Mouse (Mus musculus) layer of hippocampus, adult 11-12 months (tissue): Measurements from ENCODE around the gene Sertad1.
A peak's percentile ranks its signal among the peaks of the same experiment; 100 is the strongest.
"Not testable (repeated sequence)": the region's sequence is repeated elsewhere in the genome, so short reads cannot be mapped to it uniquely, and the experiment has no call there.

Experiments used
- DNase-seq: peaks from one replicate; pipeline ENCODE4 v3.0.0; 2022; ENCODE audit warnings: low spot score

Sertad1 gene

DNA sequence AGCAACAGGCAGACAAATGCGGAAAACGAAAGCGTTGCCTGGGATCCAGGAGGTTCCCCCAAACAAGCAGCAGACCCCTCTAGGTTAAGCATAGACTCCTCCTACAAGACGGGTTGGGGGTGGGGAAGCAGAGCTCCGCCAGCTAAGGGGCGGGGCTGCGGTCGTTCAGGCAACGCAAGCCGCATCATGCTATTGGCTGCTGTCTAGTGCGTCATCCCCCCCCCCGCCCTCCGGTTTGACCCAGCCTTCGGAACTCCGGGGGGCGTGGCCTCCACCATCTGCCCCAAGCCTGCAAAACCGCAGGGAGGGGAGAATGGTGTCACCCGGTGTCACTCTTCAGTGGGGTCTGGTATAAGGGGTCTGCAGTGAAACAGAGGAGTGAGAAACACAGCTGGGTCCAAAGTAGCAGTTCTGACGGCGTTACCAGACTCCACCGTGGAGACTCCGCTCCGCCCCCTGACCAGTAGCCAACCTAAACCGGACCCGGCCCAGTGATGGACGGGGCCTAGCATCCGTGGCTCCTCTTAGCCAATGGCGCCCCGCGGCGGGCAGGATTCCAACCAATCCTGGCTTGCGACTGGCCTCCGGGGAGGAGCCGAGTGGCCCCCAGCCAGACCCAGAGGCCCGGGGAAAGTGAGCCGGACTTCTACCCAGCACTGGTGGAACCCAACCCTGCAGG is 13.4 kb upstream of the Sertad1 start, which contains the start of gene Sertad3:
Gene Sertad3, plus strand, starts transcription at position 613 of the 679 bp plus-strand sequence.
- peak; percentile 99 for DNase-seq

GRCm38 (mm10) chr7:27473835-27474489 is 12.7 kb upstream of the Sertad1 start:
- no peak for DNase-seq

- DNase-seq: peak; percentile 98
Measured at GRCm38 (mm10) chr7:27474490-27474954, 12.2 kb upstream of the Sertad1 start.

DNA sequence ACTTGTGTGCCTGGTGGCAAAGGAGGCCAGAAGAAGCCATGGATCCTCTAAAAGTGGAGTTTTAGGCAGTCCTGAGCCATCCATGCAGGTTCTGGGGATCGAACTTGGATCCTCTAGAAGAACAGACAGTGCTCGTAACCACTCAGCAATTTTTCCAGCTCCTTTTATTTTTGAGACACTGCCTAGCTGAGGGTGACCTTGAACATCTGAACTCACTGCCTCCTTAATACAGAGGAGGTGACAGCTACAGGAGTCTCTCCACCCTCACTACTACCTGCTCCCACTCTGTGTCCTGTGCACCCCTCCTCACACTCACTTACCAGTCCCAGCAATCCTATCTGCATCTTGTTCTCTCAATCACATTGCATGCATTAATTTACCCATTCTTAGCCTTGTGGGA is 11.1 kb upstream of the Sertad1 start:
- DNase-seq: no peak

DNA sequence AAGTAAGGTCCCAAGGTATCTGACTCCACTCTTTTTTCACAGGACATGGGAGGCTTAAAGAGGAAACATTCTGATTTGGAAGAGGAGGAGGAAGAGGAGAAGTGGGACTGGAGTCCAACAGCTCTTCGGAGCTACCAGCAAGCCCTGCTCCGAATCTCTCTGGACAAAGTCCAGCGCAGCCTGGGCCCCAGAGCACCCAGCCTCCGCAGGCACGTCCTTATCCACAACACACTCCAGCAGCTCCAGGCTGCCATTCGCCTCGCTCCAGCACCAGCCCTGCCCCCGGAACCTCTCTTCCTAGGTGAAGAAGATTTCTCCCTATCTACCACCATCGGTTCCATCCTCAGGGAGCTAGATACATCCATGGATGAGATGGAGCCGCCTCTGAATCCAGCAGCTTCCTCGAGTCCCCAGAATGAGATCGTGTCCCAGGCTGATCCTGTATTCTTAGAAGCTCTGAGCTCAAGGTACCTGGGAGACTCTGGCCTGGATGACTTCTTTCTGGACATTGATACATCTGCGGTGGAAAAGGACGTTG is 10.5 kb upstream of the Sertad1 start:
- DNase-seq: no peak

GRCm38 (mm10) chr7:27478561-27478960 is 8.1 kb upstream of the Sertad1 start:
- no peak for DNase-seq

- DNase-seq: no peak
Measured at GRCm38 (mm10) chr7:27479750-27480149, 7.0 kb upstream of the Sertad1 start.

GRCm38 (mm10) chr7:27480506-27480905 is 6.2 kb upstream of the Sertad1 start:
- DNase-seq: no peak

DNA sequence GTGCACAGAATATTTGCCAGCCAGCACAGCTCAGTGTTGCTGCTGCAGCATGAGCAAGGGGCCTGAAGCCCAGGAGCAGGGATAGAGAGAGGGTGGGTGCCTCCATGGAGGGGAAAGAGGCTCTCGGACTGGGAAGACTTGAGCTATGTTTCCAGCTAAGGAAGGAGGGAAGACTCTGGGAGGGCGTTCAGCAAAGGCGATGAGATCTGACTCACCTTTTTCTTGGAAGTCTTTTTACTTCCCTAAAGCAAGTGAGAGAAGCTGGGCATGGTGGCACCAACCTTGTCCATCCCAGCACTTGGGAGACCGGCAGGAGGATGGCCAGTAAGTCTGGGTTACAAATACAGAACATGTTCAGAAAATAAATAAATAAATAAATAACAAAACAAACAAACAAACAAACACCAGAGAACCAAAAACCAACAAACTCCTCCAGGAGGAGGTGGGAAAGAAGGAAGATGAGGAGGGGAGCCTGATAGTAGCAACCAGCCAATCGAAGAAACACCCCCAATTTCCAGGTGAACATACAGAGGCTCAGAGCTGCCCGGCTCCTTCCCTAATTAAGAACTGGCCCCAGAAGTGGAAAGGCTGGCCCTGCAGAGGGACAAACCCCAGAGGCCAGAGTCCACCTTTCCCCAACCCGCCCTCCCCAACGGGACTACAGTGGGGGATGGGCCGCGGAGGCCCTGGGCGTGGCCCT is 5.6 kb upstream of the Sertad1 start:
- DNase-seq: no peak

DNA sequence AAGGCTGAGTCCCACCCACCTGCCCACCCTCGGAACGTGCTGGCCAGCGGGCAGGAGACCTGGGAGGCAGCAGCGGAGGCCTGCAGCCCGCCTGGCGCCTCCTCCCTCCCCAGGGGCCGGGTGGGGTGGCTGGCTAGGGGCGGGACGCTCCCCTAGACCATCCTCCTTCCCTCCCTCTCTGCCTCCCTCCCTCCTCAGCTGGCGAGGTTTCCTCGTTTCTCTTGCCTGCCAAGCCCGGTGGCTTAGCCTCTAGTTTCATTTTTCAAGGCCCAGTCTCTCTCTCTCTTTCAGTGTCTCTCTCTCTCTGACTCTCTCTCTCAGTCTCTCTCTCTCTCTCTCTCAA is 5.1 kb upstream of the Sertad1 start:
- peak; percentile 78 for DNase-seq

DNA sequence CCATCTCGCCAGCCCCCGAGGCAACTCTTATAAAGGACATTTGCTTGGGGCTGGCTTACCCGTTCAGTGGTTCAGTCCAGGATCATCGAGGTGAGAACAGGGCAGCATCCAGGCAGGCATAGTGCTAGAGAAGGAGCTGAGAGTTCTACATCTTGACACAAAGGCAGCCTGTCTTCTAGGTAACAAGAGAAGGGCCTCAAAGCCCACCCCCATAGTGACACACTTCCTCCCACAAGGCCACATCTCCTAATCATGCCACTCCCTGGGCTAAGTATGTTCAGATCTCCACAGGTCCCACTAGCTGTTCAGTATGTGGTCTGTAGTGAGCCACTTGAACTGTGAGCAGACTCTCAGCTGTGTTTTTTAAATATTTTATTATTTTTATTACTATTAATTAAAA is 2.9 kb upstream of the Sertad1 start:
- no peak for DNase-seq

DNA sequence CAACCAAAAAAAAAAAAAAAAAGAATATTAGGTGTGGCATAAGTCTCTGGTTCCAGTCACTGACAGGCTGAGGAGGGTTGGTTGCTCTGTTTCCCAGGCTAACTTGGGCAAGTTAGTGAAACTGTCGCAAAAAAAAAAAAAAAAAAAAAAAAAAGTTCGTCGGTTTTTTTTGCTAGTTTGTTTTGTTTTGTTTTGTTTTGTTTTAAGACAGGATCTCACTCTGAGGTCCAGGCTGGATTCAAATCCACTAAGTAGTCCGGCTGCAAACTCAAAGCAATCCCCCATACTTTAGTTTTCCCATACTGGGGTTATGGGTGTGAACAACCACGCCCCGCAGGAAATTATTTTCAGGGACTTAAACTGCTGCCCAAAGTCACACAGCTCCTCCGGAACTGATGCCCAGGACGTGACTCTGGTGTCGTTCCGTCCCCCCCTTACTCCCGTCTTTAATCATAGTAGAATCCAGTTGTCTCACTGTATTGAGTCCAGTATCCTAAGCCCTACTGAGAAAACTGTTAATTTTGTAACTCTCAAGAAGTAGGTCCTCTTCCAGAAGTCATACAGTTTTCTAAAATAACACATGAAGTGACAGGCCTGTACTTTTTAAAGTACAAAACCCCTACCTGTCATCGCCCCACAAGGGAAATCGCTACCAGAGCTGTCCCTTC is 474 bp upstream of the Sertad1 start:
- DNase-seq: no peak

GRCm38 (mm10) chr7:27487740-27488268 is 1.1 kb downstream of the Sertad1 start:
- DNase-seq: peak; percentile 61

- no peak for DNase-seq
Measured at GRCm38 (mm10) chr7:27489270-27489869, 2.7 kb downstream of the Sertad1 start.

DNA sequence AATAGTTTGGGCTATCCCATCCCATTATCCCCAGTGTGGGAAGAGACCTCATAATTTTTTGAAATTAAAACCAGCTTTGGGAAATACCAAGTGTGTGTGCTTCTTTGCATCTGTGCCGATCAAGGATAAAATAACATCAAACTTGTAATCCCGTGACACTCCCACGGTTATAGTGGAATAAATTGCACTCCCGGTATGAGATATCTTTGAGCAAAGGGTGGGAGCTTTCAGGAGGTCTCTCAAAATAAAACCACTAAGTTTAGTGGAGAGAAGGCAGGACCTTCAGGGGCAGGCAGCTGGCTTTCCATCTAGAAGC is 3.5 kb downstream of the Sertad1 start:
- no peak for DNase-seq

GRCm38 (mm10) chr7:27490543-27491329 is 4.0 kb downstream of the Sertad1 start:
- peak; percentile 89 for DNase-seq

DNA sequence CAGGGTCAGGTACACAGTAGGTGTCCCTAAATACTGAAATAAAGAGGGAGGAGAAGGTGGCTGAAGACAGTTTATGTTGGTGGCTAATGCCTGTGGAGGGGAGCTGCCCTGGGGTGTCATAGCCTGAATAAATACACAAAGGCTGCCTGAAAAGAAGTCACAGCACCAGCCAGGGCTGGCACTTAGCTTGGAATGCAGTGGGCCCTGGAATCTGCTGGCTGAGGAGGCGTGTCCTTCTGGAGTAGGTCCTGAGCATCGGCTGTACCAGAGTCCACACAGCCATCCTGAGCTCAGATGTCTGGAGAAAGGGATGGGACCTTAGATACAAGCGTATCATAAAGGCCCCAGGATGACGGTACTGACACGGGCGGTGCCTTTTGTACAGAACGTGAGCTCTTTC is 5.1 kb downstream of the Sertad1 start:
- no peak for DNase-seq

DNA sequence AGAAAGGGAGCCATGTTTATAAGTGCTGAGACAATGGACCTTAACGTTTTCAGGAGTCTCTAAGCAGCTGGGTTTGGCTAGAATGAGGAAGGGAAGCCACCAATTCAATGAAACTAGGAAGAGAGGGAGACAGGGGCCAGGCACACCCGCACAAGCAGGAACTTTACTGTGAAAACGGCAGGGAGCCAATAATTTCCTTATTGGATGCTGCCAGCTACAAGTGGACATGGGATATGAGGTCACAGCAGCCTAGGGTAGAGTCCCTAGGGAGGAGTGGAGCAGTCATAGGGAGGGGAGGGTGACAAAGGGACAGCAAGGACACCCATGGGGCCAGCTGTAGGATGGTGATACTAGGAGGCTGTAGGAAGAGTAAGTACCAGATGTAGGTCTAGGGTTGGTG is 6.3 kb downstream of the Sertad1 start:
- DNase-seq: no peak

- no peak for DNase-seq
Measured at GRCm38 (mm10) chr7:27493450-27493849, 6.7 kb downstream of the Sertad1 start.

DNA sequence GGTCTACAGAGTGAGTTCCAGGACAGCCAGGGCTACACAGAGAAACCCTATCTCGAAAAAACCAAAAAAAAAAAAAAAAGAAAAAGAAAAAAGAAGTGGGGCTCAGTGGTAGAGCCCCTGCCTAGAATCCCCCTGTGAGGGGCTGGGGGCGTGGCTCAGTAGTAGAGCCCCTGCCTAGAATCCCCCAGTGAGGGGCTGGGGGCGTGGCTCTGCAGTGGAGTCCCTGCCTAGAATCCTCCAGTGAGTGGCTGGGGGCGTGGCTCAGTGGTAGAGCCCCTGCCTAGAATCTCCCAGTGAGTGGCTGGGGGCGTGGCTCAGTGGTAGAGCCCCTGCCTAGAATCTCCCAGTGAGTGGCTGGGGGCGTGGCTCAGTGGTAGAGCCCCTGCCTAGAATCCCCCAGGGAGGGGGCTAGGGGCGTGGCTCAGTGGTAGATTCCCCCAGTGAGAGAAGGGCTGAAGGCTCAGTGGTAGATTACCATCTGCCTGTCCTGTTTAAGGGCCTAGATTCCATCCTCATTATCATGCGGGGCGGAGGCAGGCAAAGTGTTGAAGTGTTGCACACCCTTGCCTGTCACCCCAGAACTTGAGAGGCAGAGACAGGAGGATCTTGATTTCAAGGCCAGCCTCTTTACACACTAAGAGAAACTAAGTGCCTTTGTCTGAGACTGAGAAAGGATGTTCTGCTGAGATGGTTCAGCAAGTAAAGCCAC is 8.1 kb downstream of the Sertad1 start:
- DNase-seq: not testable (repeated sequence)
